Mouse (Mus musculus) hindbrain, embryonic 14.5 days (tissue): ENCODE measurements at regions not wholly inside any gene's neighbourhood (a gene's known extent, or its start where the extent isn't known, plus 50 kb on each side); places are given as distances from the start of the nearest gene placed in this dataset.

Source experiments
- ATAC-seq: fragments of 200-750 bp; cut with Nextera tagmentation; 2 replicates; pipeline ENCODE4 v1.8.0; 2017; ENCODE audit warnings: moderate number of reproducible peaks, mild to moderate bottlenecking, moderate TSS enrichment, moderate library complexity; ENCODE audit not compliant: low FRiP score
- DNase-seq: peaks from one replicate; pipeline ENCODE4 v3.0.0-alpha.2; 2015; ENCODE audit warnings: low spot score
- H3K27ac ChIP-seq: fragments of 300-500 bp; sonication (generic); 2 replicates; pipeline ENCODE4 v1.5.1; 2014; ENCODE audit warnings: mild to moderate bottlenecking, moderate library complexity
- H3K27me3 ChIP-seq: fragments of 300-500 bp; sonication (generic); 2 replicates; pipeline ENCODE4 v1.6.1; 2014; ENCODE audit warnings: mild to moderate bottlenecking, low read length, mixed read lengths; ENCODE audit not compliant: control insufficient read depth, insufficient read depth
- H3K36me3 ChIP-seq: fragments of 300-500 bp; sonication (generic); replicated peaks from 2 replicates; pipeline ENCODE4 v1.6.1; 2014; ENCODE audit not compliant: control insufficient read depth, insufficient read depth
- H3K4me1 ChIP-seq: fragments of 300-500 bp; sonication (generic); replicated peaks from 2 replicates; pipeline ENCODE4 v1.6.1; 2014; ENCODE audit warnings: antibody characterized with exemption, low read length, mixed read lengths; ENCODE audit not compliant: control insufficient read depth, insufficient read depth
- H3K4me2 ChIP-seq: fragments of 300-500 bp; sonication (generic); replicated peaks from 2 replicates; pipeline ENCODE4 v1.6.1; 2014; ENCODE audit warnings: mild to moderate bottlenecking, moderate library complexity
- H3K4me3 ChIP-seq: fragments of 300-500 bp; sonication (generic); replicated peaks from 2 replicates; pipeline ENCODE4 v1.5.1; 2014; ENCODE audit warnings: mild to moderate bottlenecking, low read length
- H3K9ac ChIP-seq: fragments of 300-500 bp; sonication (generic); 2 replicates; pipeline ENCODE4 v1.6.1; 2014
- H3K9me3 ChIP-seq: fragments of 300-500 bp; sonication (generic); 2 replicates; pipeline ENCODE4 v1.6.1; 2016; ENCODE audit warnings: low read length; ENCODE audit not compliant: control insufficient read depth
- WGBS: fragments of 180-500 bp; shearing (Covaris S2); extraction: QIAGEN DNeasy Blood & Tissue Kit; methylation state at CpG from one replicate; pipeline ENCODE4 v1.1.7; 2014; 5-methylcytosine and 5-hydroxymethylcytosine counted together

GRCm38 (mm10) chrX:57935621-57936020 lies 86.9 kb upstream of the Zic3 start:
- no peak overlapping the region for H3K27ac ChIP-seq
- H3K9ac ChIP-seq = no peak overlapping the region
- H3K4me3 ChIP-seq = no peak overlapping the region
- H3K27me3 ChIP-seq = no peaks in the 10 kb centered on the region
- H3K36me3 ChIP-seq = no peaks in the 10 kb centered on the region
- ATAC-seq (no peak), DNase-seq (no peak)
- 57% methylated on average over 3 of the region's 3 CpGs for WGBS
- H3K9me3 ChIP-seq = no peaks in the 10 kb centered on the region
- no peaks in the 10 kb centered on the region for H3K4me1 ChIP-seq
- no peak overlapping the region for H3K4me2 ChIP-seq

GRCm38 (mm10) chrX:57938248-57938836 lies 84.2 kb upstream of the Zic3 start:
- ATAC-seq (no peak), DNase-seq (no peak)
- H3K9ac ChIP-seq = no peak overlapping the region
- H3K9me3 ChIP-seq = no peaks in the 10 kb centered on the region
- H3K4me3 ChIP-seq = no peak overlapping the region
- H3K4me2 ChIP-seq = no peak overlapping the region
- no peak overlapping the region for H3K27ac ChIP-seq
- WGBS = 30% methylated on average over 6 of the region's 6 CpGs
- H3K4me1 ChIP-seq = no peaks in the 10 kb centered on the region
- no peaks in the 10 kb centered on the region for H3K27me3 ChIP-seq
- no peaks in the 10 kb centered on the region for H3K36me3 ChIP-seq

GRCm38 (mm10) chrX:57950896-57951295 lies 71.6 kb upstream of the Zic3 start:
- Histone ChIP-seq H3K27me3 (no peaks in the 10 kb centered on the region), H3K36me3 (no peaks in the 10 kb centered on the region), H3K4me1 (no peaks in the 10 kb centered on the region), H3K9me3 (no peaks in the 10 kb centered on the region), H3K4me3 (no peak overlapping the region), H3K9ac (no peak overlapping the region), H3K4me2 (no peak overlapping the region), H3K27ac (no peak overlapping the region)
- DNase-seq (no peak), ATAC-seq (no peak)
- WGBS = 55% methylated on average over 2 of the region's 2 CpGs

DNA sequence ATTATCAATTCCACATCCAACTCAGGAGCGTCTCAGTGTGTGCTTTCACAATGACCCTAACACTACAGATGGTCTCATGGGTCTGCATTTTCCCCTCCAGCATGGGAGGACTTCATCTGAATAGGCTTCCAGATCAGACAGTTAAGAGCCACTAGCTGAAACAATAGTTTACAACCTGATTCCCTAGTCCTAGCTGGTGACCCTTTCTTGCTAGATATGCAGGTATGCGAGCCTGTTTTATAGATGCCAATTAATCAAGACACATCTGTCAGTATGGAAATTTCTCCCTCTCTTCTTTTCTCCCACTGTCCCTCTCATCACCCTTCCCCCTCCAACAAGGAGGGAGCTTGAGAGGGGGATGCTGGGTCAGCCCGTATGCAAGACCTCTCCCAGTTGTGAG lies 71.2 kb upstream of the Zic3 start:
- no peak overlapping the region for H3K9ac ChIP-seq
- no peaks in the 10 kb centered on the region for H3K36me3 ChIP-seq
- H3K9me3 ChIP-seq = no peaks in the 10 kb centered on the region
- ATAC-seq (no peak), DNase-seq (no peak)
- no peaks in the 10 kb centered on the region for H3K4me1 ChIP-seq
- no peaks in the 10 kb centered on the region for H3K27me3 ChIP-seq
- H3K4me2 ChIP-seq = no peak overlapping the region
- WGBS = 44% methylated on average over 3 of the region's 3 CpGs
- no peak overlapping the region for H3K27ac ChIP-seq
- no peak overlapping the region for H3K4me3 ChIP-seq

- Histone ChIP-seq H3K4me3 (no peak overlapping the region), H3K36me3 (no peaks in the 10 kb centered on the region), H3K4me1 (no peaks in the 10 kb centered on the region), H3K27me3 (no peaks in the 10 kb centered on the region), H3K4me2 (no peak overlapping the region), H3K9ac (no peak overlapping the region), H3K9me3 (no peaks in the 10 kb centered on the region), H3K27ac (no peak overlapping the region)
- no peak for DNase-seq
- ATAC-seq = peak; percentile 40; the same call in 1 of the 2 replicates
- 42% methylated on average over 3 of the region's 3 CpGs for WGBS
These were observed 67.8 kb upstream of the Zic3 start for GRCm38 (mm10) chrX:57954594-57955185.
